Mouse (Mus musculus): Measurements from ENCODE around the gene Depdc5. TPM values are rescaled to one million over a fixed set of nuclear protein-coding genes. Genes with fewer than 3 reads are reported as not detected.

Gene Depdc5
- 24.9 TPM for polyA plus RNA-seq (2017; shearing (Covaris generic))

DNA sequence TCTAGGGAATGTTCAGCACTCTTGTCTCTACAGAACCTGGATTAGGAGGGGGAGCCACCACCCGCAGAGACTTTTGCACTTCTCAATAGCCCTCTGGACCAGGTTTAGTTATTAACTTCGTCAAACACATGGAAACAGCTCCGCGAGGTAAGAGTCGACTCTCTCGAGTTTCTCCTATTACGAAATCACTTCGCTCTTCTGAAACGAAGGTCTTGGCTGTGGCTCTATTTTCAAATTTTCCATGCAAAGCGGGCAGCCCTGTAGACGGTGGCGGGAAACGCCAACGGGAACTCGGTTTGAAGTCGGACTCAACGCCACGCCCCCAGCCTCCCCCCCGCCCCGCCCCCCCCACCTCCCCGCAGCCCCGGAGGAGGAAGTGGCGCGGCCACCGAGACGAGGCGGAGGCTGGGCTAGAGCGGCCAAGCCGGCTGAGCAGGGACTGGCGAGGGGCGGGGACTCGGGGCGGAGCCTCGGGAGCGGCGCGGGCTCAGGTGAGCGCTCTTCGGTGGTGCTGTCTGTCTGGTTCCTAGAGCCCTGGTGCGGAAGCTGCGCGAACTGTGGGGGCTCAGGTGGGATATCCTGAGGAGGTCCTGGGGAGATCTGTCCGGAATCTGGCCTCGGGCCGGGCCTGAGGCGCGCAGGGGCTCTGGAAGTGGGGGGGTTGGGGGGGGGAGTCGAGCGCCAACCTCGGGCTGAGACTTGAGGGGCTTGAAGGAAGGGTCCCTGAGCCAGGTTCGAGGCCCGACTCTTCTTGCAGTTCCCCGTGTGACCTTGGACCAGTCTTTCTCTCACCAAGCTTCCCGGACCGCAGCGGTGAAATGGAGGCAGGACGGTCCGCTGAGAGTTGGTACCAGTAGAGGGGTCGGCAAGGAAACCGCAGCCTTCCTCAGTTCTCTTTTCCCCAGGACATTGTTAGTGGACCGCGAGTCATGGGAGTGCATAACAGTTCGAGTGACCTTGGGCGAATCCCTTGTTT, at the start of gene Depdc5:
TSS of gene Depdc5 (plus strand) at position 449 of the 976 bp plus-strand sequence.

DNA sequence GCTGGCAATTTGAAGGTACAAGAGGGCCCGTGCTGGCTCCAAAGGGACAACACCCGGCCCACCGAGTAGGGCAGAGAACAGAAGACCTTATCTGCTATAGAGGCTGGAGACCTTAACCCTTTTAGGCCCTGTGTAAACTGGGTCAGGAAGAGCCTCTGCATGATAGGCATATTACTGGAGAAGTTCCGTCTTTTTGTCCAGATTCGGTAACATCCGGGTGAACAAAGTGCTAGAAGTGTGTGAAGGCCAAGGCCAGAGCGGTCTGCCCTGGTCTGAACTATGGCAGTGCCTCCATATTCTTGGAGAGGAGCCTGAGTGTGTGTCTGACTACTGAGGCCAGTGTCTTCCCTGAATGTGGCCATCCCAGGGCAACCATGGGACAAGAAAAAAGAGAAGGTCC, 36.5 kb upstream of the Depdc5 start, which contains the start of gene Gm20671:
TSS of gene Gm20671 (minus strand) at position 101 of the 400 bp plus-strand sequence.

DNA sequence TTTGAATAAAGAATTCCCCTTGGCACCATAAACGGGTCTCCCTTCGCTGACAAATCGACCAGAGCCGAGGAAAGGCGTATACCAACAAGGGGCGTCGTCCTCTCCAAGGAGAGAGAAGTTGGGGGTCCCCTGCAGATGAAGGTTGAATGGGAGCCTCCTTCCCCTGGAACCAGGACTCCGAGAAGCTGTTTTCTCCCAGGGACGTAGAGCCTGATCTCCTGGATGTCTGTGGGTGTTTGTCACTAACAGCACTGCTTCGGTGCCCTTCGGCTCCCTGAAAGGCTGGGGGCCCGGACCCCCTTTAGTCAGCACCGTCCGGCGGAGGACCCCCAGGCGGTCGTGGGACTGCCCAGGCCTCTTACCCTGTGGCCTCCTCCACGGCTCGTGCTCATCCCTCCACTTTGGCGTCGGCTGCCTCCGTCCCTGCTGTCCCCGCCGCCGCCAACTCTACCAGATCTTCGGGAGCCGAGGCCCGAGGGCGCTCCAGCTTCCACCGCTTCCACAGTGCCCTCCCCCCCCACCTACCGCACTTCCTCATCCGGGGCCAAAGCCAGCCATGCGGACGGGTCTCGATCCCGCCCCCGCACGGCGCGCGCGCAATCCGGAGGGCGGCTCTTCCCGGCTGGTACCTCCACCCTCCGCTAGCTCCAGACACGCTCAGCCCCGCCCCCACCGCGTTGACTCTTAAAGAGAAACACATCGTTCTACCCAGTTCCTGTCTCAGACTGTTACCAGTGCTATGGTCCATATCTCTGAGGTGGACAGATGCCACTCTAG, 9.6 kb upstream of the Depdc5 start, which contains the start of gene Prr14l:
TSS of gene Prr14l (minus strand) at position 526 of the 777 bp plus-strand sequence.

DNA sequence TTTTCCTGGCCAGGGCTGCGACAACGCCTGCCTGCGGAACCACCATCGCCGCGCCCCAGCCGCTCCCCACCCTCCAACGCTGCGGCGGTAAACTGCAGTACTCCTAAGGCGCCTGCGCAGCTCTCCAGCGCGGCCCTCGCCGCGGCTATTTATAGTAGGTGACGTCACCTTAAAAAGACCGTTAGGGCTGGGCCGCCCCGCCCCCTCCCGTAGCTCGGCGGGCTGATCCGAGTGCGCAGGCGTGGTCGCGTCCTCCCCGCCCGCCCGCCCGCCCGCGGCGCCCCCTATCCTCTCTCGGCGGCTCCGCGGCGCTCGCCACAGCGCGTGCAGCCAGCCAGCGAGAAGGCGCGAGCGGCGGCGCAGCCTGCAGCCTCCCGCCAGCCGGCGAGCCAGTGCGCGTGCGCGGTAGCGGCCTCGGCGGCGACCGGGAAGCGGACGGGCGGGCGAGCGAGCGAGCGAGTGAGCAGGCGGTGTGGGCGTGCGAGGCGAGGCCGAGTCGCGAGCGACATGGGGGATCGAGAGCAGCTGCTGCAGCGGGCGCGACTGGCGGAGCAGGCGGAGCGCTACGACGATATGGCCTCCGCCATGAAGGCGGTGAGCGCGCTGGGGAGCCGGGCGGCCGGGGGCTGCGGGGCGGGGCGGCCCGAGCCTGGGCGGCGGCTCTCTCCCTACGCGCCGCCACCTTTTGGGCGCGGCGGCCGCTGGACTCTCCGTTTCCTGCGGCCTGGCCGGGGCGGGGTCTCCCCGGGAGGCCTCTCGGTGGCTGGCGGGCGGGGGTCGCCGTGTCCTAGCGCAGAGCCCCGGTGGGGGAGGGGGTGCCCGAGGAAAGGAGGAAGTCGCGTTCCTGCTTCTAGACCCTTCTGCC, 155.3 kb downstream of the Depdc5 start, which contains the start of gene Ywhah:
TSS of gene Ywhah (plus strand) at position 256 of the 865 bp plus-strand sequence.

Other genes starting within 250 kb of the Depdc5 start
- 71.3 TPM for gene Pisd, start 78.1 kb upstream of the Depdc5 start, polyA plus RNA-seq (2017; shearing (Covaris generic))
- not detected for gene Gm20671, start 36.6 kb upstream of the Depdc5 start, polyA plus RNA-seq (2017; shearing (Covaris generic))
- gene Prr14l, start 9.4 kb upstream of the Depdc5 start, polyA plus RNA-seq (2017; shearing (Covaris generic)) = 16.8 TPM
- gene Ywhah, start 155.1 kb downstream of the Depdc5 start, polyA plus RNA-seq (2017; shearing (Covaris generic)) = 266 TPM
- not detected for gene Slc5a1, start 240.5 kb downstream of the Depdc5 start, polyA plus RNA-seq (2017; shearing (Covaris generic))